Mouse (Mus musculus) heart, postnatal 0 days (tissue): ENCODE measurements around the gene Slc22a23. TPM values are rescaled to one million over a fixed set of nuclear protein-coding genes. Genes with fewer than 3 reads are reported as not detected.
A peak's percentile ranks its signal among the peaks of the same experiment; 100 is the strongest.

Experiments
- ATAC-seq: fragments of 200-750 bp; cut with Nextera tagmentation; 2 replicates; pipeline ENCODE4 v1.8.0; 2017; ENCODE audit warnings: low read depth, moderate number of reproducible peaks, moderate library complexity; ENCODE audit not compliant: insufficient read depth
- DNase-seq: peaks from one replicate; pipeline ENCODE4 v3.0.0-alpha.2; 2016; ENCODE audit warnings: low spot score
- H3K27ac ChIP-seq: fragments of 300-500 bp; sonication (generic); 2 replicates; pipeline ENCODE4 v1.5.1; 2014; ENCODE audit warnings: low read depth, mild to moderate bottlenecking
- H3K27me3 ChIP-seq: fragments of 300-500 bp; sonication (generic); 2 replicates; pipeline ENCODE4 v1.6.1; 2014; ENCODE audit warnings: low read length, mixed read lengths; ENCODE audit not compliant: control insufficient read depth, insufficient read depth
- H3K36me3 ChIP-seq: fragments of 300-500 bp; sonication (generic); replicated peaks from 2 replicates; pipeline ENCODE4 v1.6.1; 2014; ENCODE audit warnings: low read length, mixed read lengths; ENCODE audit not compliant: control insufficient read depth, insufficient read depth
- H3K4me1 ChIP-seq: fragments of 300-500 bp; sonication (generic); 2 replicates; pipeline ENCODE4 v1.6.1; 2014; ENCODE audit warnings: antibody characterized with exemption; ENCODE audit not compliant: control insufficient read depth, insufficient read depth
- H3K4me2 ChIP-seq: fragments of 300-500 bp; sonication (generic); 2 replicates; pipeline ENCODE4 v1.6.1; 2014; ENCODE audit warnings: low read depth, mild to moderate bottlenecking, low read length, moderate library complexity
- H3K4me3 ChIP-seq: fragments of 300-500 bp; sonication (generic); 2 replicates; pipeline ENCODE4 v1.5.1; 2014; ENCODE audit warnings: low read depth, low read length
- H3K9ac ChIP-seq: fragments of 300-500 bp; sonication (generic); replicated peaks from 2 replicates; pipeline ENCODE4 v1.6.1; 2014; ENCODE audit warnings: low read depth, low read length, mixed read lengths
- H3K9me3 ChIP-seq: fragments of 300-500 bp; sonication (generic); replicated peaks from 2 replicates; pipeline ENCODE4 v1.6.1; 2016; ENCODE audit warnings: low read length; ENCODE audit not compliant: control insufficient read depth
- CTCF ChIP-seq: IDR thresholded peaks from 2 replicates; pipeline ENCODE4 v1.5.1; 2016; ENCODE audit warnings: antibody characterized with exemption, control low read depth, low read depth
- EP300 ChIP-seq: IDR thresholded peaks from 2 replicates; pipeline ENCODE4 v1.6.1; 2016; ENCODE audit warnings: antibody characterized with exemption, low read depth
- WGBS: fragments of 180-500 bp; shearing (Covaris S2); extraction: QIAGEN DNeasy Blood & Tissue Kit; methylation state at CpG from one replicate; pipeline ENCODE4 v1.1.7; 2014; 5-methylcytosine and 5-hydroxymethylcytosine counted together
- polyA plus RNA-seq: library from polyadenylated mRNA; unstranded; fragments of >200 nt; fragmentation: Nextera tagmentation; extraction: Ambion mirVana; gene quantifications from 2 replicates; pipeline ENCODE4 v1.2.1, GENCODE M21; 2015
- total RNA-seq: library from RNA; depleted of rRNA; stranded (reverse); fragments of >200 nt; gene quantifications from 2 replicates; pipeline ENCODE4 v1.2.3, GENCODE M21; 2014; ENCODE audit warnings: low replicate concordance

Slc22a23 gene
- total and polyA plus RNA-seq, 2 experiments from 2014 or later = 1.4 to 13.9 TPM

- H3K27me3 ChIP-seq = no peaks in the 10 kb centered on the region
- H3K36me3 ChIP-seq = 0 out of 2 replicates have a peak, but pooled peaks cover 4% of the 10 kb centered on the region
- peak; percentile 43 for DNase-seq
- 45% methylated on average over 8 of the region's 8 CpGs for WGBS
- H3K4me1 ChIP-seq = peaks cover 6% of the 10 kb centered on the region
- H3K4me2 ChIP-seq = no peak overlapping the region; the same call in 1 of the 2 replicates
- no peak overlapping the region for H3K9ac ChIP-seq
- ATAC-seq = peak; percentile 86
- peak; percentile 59 for TF ChIP-seq CTCF
- no peak for TF ChIP-seq EP300
- no peaks in the 10 kb centered on the region for H3K9me3 ChIP-seq
- H3K27ac ChIP-seq = no peak overlapping the region
- no peak overlapping the region for H3K4me3 ChIP-seq
Measured at GRCm38 (mm10) chr13:34192414-34193191, 152.4 kb downstream of the Slc22a23 start.

GRCm38 (mm10) chr13:34187571-34187970 is 157.4 kb downstream of the Slc22a23 start:
- Histone ChIP-seq H3K27ac (no peak overlapping the region), H3K4me1 (no peaks in the 10 kb centered on the region), H3K9me3 (no peaks in the 10 kb centered on the region), H3K9ac (no peak overlapping the region), H3K4me3 (no peak overlapping the region), H3K4me2 (peak overlapping the region; percentile 33; the same call in 1 of the 2 replicates), H3K27me3 (no peaks in the 10 kb centered on the region), H3K36me3 (0 out of 2 replicates have a peak, but pooled peaks cover 4% of the 10 kb centered on the region)
- DNase-seq (peak; percentile 86), ATAC-seq (peak; percentile 83)
- TF ChIP-seq CTCF = peak; percentile 81
- no peak for TF ChIP-seq EP300
- 8% methylated on average over 5 of the region's 5 CpGs for WGBS

DNA sequence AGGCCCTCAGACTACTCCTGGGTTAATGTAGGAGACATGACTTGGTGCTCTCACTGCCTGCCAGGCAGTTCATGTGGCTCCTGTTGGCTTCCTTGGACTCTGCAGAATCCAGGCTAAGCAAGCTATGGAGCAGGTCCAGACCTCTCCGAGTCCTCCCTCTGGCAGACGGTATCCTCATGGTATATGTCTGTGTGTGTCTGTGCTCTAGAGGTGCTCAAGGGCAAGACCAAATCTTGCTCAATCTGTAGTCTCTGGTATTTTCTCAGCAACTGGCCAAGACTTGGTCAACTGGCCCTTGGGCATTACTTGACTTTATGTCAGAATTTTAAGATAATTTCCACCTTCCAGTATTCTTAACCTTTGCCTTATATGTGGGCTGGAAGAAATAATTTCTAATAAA is 159.6 kb downstream of the Slc22a23 start:
- TF ChIP-seq CTCF (no peak), EP300 (no peak)
- WGBS = 87% methylated on average over 2 of the region's 2 CpGs
- Histone ChIP-seq H3K36me3 (no peaks in the 10 kb centered on the region; the same call in 1 of the 2 replicates), H3K27me3 (no peaks in the 10 kb centered on the region), H3K27ac (no peak overlapping the region), H3K4me2 (no peak overlapping the region), H3K4me1 (no peaks in the 10 kb centered on the region), H3K9ac (no peak overlapping the region), H3K9me3 (no peaks in the 10 kb centered on the region), H3K4me3 (no peak overlapping the region)
- ATAC-seq = no peak
- no peak for DNase-seq

- WGBS = 79% methylated on average over 5 of the region's 5 CpGs
Measured at GRCm38 (mm10) chr13:34181624-34182023, 163.4 kb downstream of the Slc22a23 start.

GRCm38 (mm10) chr13:34174025-34174424 is 171.0 kb downstream of the Slc22a23 start:
- H3K27ac ChIP-seq = no peak overlapping the region
- WGBS = 79% methylated on average over 6 of the region's 6 CpGs
- no peak for ATAC-seq
- H3K36me3 ChIP-seq = no peaks in the 10 kb centered on the region
- no peaks in the 10 kb centered on the region for H3K9me3 ChIP-seq
- no peak for DNase-seq
- TF ChIP-seq EP300 (no peak), CTCF (no peak)
- no peak overlapping the region for H3K4me3 ChIP-seq
- H3K9ac ChIP-seq = no peak overlapping the region
- H3K4me2 ChIP-seq = no peak overlapping the region
- H3K4me1 ChIP-seq = no peaks in the 10 kb centered on the region
- H3K27me3 ChIP-seq = no peaks in the 10 kb centered on the region

More at GRCm38 (mm10) chr13:34181624-34182023, 163.4 kb downstream of the Slc22a23 start:
- no peak overlapping the region for H3K9ac ChIP-seq
- no peak for DNase-seq
- no peaks in the 10 kb centered on the region for H3K9me3 ChIP-seq
- no peak overlapping the region for H3K4me2 ChIP-seq
- no peak for ATAC-seq
- H3K27me3 ChIP-seq = no peaks in the 10 kb centered on the region
- H3K4me1 ChIP-seq = no peaks in the 10 kb centered on the region
- no peak overlapping the region for H3K27ac ChIP-seq
- H3K36me3 ChIP-seq = peaks cover 9% of the 10 kb centered on the region
- H3K4me3 ChIP-seq = no peak overlapping the region
- TF ChIP-seq EP300 = no peak
- no peak for TF ChIP-seq CTCF
